Mouse (Mus musculus) central nervous system, embryonic 18 days (tissue): ENCODE measurements around the gene Olfr263. TPM values are rescaled to one million over a fixed set of nuclear protein-coding genes. Genes with fewer than 3 reads are reported as not detected.

Source experiments
- polyA plus RNA-seq: library from polyadenylated mRNA; depleted of rRNA; stranded (reverse); fragments of >200 nt; gene quantifications from 2 replicates; pipeline ENCODE4 v1.2.3, GENCODE M21; 2012; rRNA removed

The Olfr263 gene
- not detected in 2 replicates for polyA plus RNA-seq

DNA sequence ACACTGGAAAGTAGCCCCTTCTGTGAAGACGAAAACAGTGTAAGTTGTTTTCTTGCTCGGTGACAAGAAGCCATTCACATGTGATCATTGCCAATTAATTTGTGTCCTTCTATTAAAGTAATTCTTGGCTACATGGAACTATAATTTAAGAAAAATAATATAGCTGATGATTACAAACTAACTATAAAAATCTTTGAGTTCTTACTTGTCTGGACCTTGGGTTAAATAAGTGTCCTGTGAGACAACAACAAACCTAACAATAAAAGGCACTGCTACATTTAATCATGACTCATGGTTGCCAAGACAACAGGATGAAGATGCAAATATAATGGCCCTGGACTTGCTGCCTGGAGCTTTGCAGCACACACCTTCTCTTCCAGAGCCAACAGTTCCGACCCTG, at the start of gene Olfr263:
Olfr263 (plus strand) TSS at position 301 of the 400 bp plus-strand sequence.

DNA sequence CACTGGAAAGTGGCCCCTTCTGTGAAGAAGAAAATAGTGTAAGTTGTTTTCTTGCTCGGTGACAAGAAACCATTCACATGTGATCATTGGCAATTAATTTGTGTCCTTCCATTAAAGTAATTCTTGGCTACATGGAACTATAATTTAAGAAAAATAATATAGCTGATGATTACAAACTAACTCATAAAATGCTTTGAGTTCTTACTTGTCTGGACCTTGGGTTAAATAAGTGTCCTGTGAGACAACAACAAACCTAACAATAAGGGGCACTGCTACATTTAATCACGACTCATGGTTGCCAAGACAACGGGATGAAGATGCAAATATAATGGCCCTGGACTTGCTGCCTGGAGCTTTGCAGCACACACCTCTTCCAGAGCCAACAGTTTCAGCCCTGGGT, 18.3 kb upstream of the Olfr263 start, which contains the start of gene Olfr1369-ps1:
Olfr1369-ps1 (plus strand) TSS at position 301 of the 400 bp plus-strand sequence.

GRCm38 (mm10) chr13:21145767-21146166, 16.3 kb downstream of the Olfr263 start, which contains the start of gene Olfr1368:
TSS of gene Olfr1368 (minus strand) at chr13:21145867.

GRCm38 (mm10) chr13:21179367-21179723, 49.9 kb downstream of the Olfr263 start, which contains the start of gene Trim27:
TSS of gene Trim27 (plus strand) at chr13:21179445.

Other genes starting within 250 kb of the Olfr263 start
- gene Olfr1370, start 54.7 kb upstream of the Olfr263 start, polyA plus RNA-seq: not detected in 2 replicates
- gene Olfr1369-ps1, start 18.2 kb upstream of the Olfr263 start, polyA plus RNA-seq: not detected in 2 replicates
- gene Olfr1368, start 16.2 kb downstream of the Olfr263 start, polyA plus RNA-seq: not detected in 2 replicates
- 60.6 and 61.1 TPM in 2 replicates for gene Trim27, start 49.8 kb downstream of the Olfr263 start, polyA plus RNA-seq
- gene Gpx5, start 163.1 kb downstream of the Olfr263 start, polyA plus RNA-seq: 0.05 and 0.06 TPM in 2 replicates
- gene Gpx6, start 182.5 kb downstream of the Olfr263 start, polyA plus RNA-seq: 0.27 and 0.28 TPM in 2 replicates
- not detected in 2 replicates for gene Olfr1367, start 217.3 kb downstream of the Olfr263 start, polyA plus RNA-seq
- gene Zscan12, start 233.2 kb downstream of the Olfr263 start, polyA plus RNA-seq: 9.0 TPM in 2 replicates